Mouse (Mus musculus): ENCODE data around the gene Bcam. TPM values are rescaled to one million over a fixed set of nuclear protein-coding genes. Genes with fewer than 3 reads are reported as not detected.
"Not testable (repeated sequence)": the region's sequence is repeated elsewhere in the genome, so short reads cannot be mapped to it uniquely, and the experiment has no call there.

Gene Bcam
- total RNA-seq (2021) = 10 to 100 TPM; 62.4 to 75.1 TPM
- long read RNA-seq, experiment 1, transcript Bcam-201 (15 exons, 2,429 nt) = major isoform, 43 of 73 reads
- long read RNA-seq, experiment 1, partial matches to known transcripts = 18 of 73 reads
- long read RNA-seq, experiment 1, other reads (novel, unspliced or antisense) = 10 of 73 reads
- long read RNA-seq, experiment 2, transcript Bcam-201 (15 exons, 2,429 nt) = major isoform, 33 of 45 reads
- long read RNA-seq, experiment 2, partial matches to known transcripts = 5 of 45 reads
- long read RNA-seq, experiment 2, other reads (novel, unspliced or antisense) = 4 of 45 reads

DNA sequence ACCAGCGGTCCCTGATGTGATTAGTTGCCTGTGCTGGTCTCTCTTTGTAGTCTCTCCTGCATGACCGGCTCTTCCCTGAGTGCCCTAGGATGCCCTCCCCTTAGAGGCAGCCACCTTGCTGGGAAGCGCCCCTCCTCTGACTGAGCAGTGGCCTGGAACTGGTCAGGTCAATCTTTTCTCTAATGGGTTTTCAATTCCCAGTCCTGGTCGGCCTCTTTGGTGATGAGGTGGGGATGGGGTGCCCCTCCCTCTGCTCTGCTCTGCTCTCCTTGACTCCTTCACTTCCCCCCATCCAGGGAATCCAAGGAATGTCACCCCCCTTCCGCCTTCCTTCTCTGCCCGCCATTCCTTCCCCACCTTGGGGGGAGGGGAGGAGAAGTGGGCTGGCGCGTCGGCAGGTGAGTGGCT is at the start of gene Bcam:
TSS of gene Bcam (minus strand) at position 33 of the 408 bp plus-strand sequence.
- DNase-seq = no peak

- DNase-seq = no peak
Measured at GRCm38 (mm10) chr7:19818875-19819274, 48.1 kb upstream of the Bcam start.

GRCm38 (mm10) chr7:19818440-19818839 is 47.6 kb upstream of the Bcam start:
- peak; percentile 65 for DNase-seq

- peak; percentile 53 for DNase-seq
Measured at GRCm38 (mm10) chr7:19817382-19818105, 46.7 kb upstream of the Bcam start.

GRCm38 (mm10) chr7:19816224-19816771 is 45.5 kb upstream of the Bcam start:
- peak; percentile 92 for DNase-seq

GRCm38 (mm10) chr7:19815296-19816223 is 44.7 kb upstream of the Bcam start:
- no peak for DNase-seq

GRCm38 (mm10) chr7:19813579-19814122 is 42.8 kb upstream of the Bcam start:
- no peak for DNase-seq

- no peak for DNase-seq
Measured at GRCm38 (mm10) chr7:19813161-19813560, 42.3 kb upstream of the Bcam start.

DNA sequence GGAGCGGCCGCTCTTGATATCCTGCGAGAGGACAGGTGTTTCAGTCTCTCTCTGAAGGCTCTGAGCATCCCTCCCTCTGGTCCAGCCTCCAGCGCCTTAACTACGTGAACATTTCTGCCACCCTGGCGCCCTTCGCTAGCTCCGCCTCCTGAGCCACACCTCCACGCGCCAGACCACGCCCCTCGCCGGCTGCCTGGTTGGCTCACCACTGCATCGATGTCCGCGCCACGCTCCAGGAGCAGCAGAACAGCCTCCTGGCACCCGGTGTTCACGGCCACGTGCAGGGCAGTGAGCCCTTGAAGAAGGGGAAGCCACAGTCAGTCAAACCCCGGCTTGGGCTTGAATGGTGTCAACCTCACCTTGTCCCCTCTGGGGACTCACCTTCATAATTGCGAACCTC is 40.3 kb upstream of the Bcam start:
- DNase-seq = peak; percentile 58

DNA sequence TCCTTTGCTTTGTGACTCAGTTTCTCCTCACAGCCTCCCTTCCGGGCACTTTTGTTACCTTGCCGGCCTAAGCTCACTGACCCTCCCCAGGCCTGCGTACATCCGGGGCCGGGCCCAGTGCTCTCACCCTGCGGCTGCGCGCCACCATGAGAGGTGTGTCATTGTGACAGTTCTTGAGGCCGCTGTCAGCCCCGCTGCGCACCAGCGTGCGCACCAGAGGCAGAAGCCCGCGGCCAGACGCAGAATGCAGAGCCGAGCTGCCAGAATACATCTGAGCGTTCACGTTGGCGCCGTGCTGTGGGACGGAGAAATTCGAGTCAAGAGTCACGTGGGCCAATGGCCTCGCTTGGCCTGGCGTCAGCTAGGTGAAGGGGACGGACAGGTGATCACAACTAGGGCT is 38.6 kb upstream of the Bcam start:
- peak; percentile 65 for DNase-seq

DNA sequence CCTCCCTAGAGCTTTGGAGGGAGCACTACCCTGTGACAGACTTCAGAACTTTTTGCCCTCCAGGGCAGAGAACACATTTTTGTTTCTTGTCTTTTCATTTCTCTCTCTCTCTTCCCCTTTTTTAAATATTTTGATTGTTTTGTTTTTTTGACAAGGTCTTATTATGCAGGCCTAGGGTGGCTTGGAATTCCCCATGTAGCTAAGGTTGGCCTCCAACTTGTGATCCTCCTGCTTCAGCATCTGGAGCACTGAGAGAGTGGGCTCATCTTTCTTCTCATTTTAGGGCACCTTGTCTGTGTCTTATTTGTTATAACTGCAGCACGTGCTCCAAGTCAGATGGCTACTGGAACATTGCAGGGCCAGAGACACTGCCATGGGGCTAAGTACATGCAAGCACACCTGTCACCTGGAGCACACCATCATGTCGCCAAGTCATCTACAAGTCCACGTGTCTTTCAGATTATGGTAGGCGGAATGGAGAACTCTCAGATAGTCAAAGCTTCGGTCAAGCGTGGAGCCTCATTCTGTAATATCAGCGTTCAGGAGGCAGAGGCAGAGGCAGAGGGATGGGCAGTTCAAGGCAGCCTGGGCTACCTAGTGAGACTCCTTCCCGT is 35.6 kb upstream of the Bcam start:
- DNase-seq = no peak

- DNase-seq = peak; percentile 87
Measured at GRCm38 (mm10) chr7:19802995-19803394, 32.2 kb upstream of the Bcam start.

DNA sequence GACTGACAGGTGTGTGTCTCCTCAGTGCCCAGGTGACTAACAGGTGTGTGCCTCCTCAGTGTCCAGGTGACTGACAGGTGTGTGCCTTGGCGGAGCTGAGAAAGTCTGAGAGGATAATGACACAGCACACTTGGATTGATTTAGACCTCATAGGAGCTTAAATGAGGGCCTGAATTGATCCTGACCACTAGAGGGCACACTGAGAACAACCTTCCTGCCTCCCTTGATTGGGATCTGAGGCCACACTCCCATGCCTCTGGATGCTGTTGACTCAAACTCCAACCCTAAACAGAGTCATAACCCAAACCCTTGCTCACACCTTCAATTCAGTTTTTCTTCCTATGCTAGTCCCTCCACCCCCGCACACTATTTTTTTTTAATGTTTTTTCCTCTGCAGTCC is 29.9 kb upstream of the Bcam start:
- DNase-seq = peak; percentile 64

DNA sequence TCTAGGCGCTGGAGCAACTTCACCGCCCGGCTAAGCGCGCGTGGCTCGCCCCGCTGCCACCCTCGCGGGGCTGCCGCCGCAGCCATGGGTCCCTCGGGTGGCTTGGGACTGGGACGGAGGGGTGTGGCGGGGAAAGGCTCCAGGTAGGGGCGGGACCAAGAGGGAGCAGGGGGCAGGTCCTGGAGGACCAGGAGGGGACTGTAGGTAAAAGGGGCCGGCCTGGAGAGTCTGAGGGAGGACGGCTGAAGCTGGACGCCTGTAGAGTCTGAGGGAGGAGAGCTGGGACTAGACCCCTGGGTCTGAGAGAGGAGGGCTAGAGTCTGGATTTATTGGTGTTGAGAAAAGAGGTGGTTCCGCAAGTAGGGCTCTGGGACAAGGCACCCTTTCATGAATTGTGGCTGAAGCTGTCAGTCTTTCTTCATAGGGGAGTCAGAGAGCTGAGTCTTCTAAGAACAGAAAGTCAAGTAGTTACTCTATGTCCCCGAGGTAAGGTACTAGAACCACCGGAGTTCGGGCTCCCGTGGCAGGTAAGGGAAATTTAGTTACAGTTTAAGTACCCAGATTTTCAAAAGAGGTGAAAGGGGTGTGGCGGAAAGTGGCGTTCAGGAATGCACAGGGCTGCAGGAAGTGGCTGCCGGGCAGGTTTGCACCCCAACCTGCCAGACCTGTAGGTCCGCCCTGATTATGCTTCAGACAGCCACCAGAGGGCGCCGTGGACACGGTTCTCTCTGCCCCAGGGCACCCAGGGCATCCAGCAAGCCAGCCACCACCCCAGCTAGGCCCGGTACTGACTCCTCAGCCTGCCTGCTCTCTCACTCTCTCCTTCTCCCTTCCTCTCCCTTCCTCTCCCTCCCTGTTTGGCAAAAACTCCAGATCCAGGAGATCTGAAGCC is 26.1 kb upstream of the Bcam start, which contains the start of gene Cblc:
TSS of gene Cblc (minus strand) at position 113 of the 892 bp plus-strand sequence.
- DNase-seq = peak; percentile 89

DNA sequence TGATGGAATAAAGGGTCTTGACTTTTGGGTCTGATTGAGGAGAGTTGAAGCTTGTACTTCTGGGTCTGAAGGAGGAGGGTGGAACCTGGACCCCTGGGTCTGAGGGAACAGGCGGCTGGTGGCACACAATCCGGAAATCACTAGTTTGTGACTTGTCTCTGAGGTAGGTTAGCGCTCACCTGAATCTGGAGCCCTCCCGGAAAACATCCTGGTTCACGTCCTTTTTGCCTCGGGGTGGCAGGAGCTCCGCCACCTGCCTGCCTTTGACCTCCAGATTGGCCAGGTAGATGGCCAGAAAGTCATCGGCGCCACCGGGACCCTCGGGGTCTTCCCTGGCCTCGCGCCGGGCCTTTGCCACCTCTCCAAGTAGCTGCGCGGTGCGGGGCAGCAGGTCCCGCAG is 25.4 kb upstream of the Bcam start:
- DNase-seq = no peak

DNA sequence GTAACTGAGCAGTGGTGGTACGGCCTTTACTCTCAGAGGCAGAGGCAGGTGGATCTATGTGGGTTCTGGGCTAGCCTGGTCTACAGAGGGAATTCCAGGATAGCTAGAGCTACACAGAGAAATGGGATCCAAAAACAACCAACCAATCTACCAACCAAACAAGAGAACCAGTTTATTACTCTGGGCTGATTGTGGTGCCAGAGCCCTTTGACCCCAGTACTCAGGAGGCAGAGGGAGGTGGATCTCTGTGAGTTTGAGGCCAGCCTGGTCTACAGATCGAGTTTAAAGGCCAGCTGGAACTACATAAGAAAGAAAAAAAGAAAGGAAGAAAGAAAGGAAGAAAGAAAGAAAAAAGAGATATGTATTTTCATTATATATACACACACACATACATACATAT is 24.4 kb upstream of the Bcam start:
- DNase-seq = no peak

DNA sequence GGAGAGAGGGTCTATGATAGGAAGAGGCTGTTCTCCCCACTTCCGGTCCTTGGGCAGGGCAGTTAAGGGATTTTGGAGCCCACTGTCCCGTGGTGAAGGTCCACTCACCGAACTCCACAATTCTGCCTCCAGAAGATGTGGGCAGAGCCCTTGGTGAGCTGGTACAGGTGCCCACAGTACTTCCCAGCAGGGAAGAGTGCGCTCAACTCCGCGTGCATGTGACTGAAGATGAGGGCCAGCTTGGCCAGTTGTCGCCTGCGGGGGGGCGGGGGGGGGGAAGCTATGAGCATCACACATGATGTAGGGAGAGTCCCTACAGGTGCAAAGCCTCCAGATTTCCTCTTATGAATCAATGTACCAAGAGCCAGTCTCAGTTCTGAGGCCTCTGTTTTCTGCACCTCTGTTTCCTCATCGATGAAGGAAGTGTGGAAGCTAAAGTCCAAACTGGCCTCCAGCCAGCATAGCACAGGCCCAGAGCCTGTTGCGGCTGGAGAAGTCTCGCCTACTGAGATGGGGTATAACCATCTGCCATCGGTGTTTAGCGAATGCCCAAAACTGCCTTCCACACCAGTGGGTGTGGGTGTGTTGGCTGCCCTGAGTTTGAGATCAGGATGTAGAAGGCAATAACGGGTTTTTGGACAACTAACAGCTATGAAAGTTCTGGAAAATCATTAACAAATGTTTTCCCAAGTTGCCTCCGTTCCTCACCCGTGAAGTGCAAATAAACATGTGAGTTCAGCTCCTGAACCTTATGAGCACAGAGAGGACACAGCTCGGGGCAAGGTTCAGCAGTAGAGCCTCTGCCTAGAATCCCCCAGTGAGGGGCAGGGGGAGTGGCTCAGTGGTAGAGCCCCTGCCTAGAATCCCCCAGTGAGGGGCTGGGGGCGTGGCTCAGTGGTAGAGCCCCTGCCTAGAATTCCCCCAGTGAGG is 22.1 kb upstream of the Bcam start:
- DNase-seq = no peak

- DNase-seq = not testable (repeated sequence)
Measured at GRCm38 (mm10) chr7:19791504-19791903, 20.7 kb upstream of the Bcam start.

- DNase-seq = peak; percentile 98
Measured at GRCm38 (mm10) chr7:19789904-19790347, 19.1 kb upstream of the Bcam start.

Measured in adrenal gland, postnatal 10 days (tissue).